Mouse (Mus musculus) E14TG2a.4 (cell line): ENCODE data around the gene Fgf8.

Experiments
- CTCF ChIP-seq: conservative IDR thresholded peaks from 2 replicates; pipeline ENCODE4 v1.5.1; 2014; ENCODE audit warnings: low read length
- NANOG ChIP-seq: IDR thresholded peaks from 2 replicates; pipeline ENCODE4 v1.6.1; 2014; ENCODE audit warnings: borderline replicate concordance, low read length, mixed read lengths

GRCm38 (mm10) chr19:45747028-45747867 lies 4.5 kb upstream of the Fgf8 start:
- TF ChIP-seq CTCF (peak; percentile 87), NANOG (no peak)
